16 mouse cellular contexts compared by ENCODE assay signal in the genomic region with DNA sequence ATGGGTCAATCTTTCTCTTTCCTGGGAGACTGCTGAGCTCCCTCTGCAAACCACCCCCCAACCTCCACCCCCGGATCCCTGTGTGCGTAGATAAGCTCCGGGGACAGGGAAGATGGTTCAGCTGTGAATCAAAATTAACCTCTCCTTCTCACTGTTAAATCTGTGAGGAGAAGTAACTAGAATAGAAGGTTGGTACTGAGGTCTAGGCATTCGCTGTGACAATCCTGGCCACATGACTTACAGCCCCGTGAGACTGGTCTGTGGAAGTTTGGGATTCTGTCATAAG. TPM values are rescaled to one million over a fixed set of nuclear protein-coding genes. Genes with fewer than 3 reads are reported as not detected.
DNase-seq lines count a peak whose midpoint lies in the region; ATAC-seq and TF ChIP-seq lines count a peak whose summit lies in the region.
"Had no signal": no experiment of that assay in that cellular context is flagged by ENCODE, and none has a peak within 500 bp of the region (broad histone marks: within the 10 kb centered on the region; RNA-seq: fewer than 3 reads in every experiment).

No protein-coding gene starts in this region.

- H3K4me2 ChIP-seq in liver, postnatal 0 days (ENCODE audit: low read depth, low read length) = no peak overlapping the region
- H3K4me2 ChIP-seq in forebrain, postnatal 0 days (ENCODE audit: low read depth) = no peak overlapping the region
- H3K4me2 ChIP-seq: embryonic facial prominence, embryonic 12.5 days; forebrain, embryonic 15.5 days; heart, embryonic 12.5 days; hindbrain, embryonic 14.5 days; intestine, embryonic 15.5 days had no signal

- no peak for ATAC-seq in liver, postnatal 0 days
- ATAC-seq in forebrain, postnatal 0 days = no peak
- ATAC-seq: forebrain, embryonic 15.5 days; intestine, embryonic 15.5 days had no signal

- H3K27ac ChIP-seq in liver, adult 2 months (replicated peaks; ENCODE audit: insufficient read depth, low read depth, low read length) = peak overlapping the region; percentile 67
- H3K27ac ChIP-seq in liver, postnatal 0 days (ENCODE audit: low read depth) = no peak overlapping the region
- no peak overlapping the region for H3K27ac ChIP-seq in forebrain, postnatal 0 days (ENCODE audit: low read depth, low read length)
- H3K27ac ChIP-seq: embryonic facial prominence, embryonic 12.5 days; forebrain, embryonic 15.5 days; hindbrain, embryonic 10.5 days; hindbrain, embryonic 14.5 days; intestine, embryonic 15.5 days had no signal

- H3K27me3 ChIP-seq in liver, adult 2 months (ENCODE audit: control insufficient read depth, insufficient read depth, low read length) = no peaks in the 10 kb centered on the region
- H3K27me3 ChIP-seq in liver, postnatal 0 days (ENCODE audit: insufficient read depth, low read length) = no peaks in the 10 kb centered on the region
- no peaks in the 10 kb centered on the region for H3K27me3 ChIP-seq in forebrain, postnatal 0 days (ENCODE audit: insufficient read depth, low read length)
- H3K27me3 ChIP-seq: embryonic facial prominence, embryonic 12.5 days; forebrain, embryonic 15.5 days; heart, embryonic 12.5 days; intestine, embryonic 15.5 days had no signal

- H3K9me3 ChIP-seq in liver, postnatal 0 days (ENCODE audit: low read length) = no peaks in the 10 kb centered on the region
- H3K9me3 ChIP-seq in forebrain, postnatal 0 days (ENCODE audit: low read length) = no peaks in the 10 kb centered on the region
- H3K9me3 ChIP-seq: embryonic facial prominence, embryonic 12.5 days; forebrain, embryonic 15.5 days; heart, embryonic 12.5 days; hindbrain, embryonic 10.5 days; intestine, embryonic 15.5 days had no signal

- no peak overlapping the region for H3K4me3 ChIP-seq in liver, adult 2 months (ENCODE audit: insufficient read depth, low read depth, low read length)
- no peak overlapping the region for H3K4me3 ChIP-seq in liver, postnatal 0 days (ENCODE audit: low read depth, low read length)
- H3K4me3 ChIP-seq in forebrain, postnatal 0 days (ENCODE audit: low read depth, low read length) = no peak overlapping the region
- H3K4me3 ChIP-seq: embryonic facial prominence, embryonic 12.5 days; forebrain, embryonic 15.5 days; heart, embryonic 12.5 days; hindbrain, embryonic 10.5 days; intestine, embryonic 15.5 days had no signal

- H3K79me2 ChIP-seq in liver, adult 2 months (ENCODE audit: control insufficient read depth, insufficient read depth, low read length) = no peaks in the 10 kb centered on the region

- peak; percentile 42 to 52 for DNase-seq in adrenal gland, postnatal 36 days
- no peak for DNase-seq in adrenal gland, adult 8-10 months
- no peak for DNase-seq in liver, adult 2 months (ENCODE audit: extremely low read depth, low read depth, low spot score)
- no peak for DNase-seq in liver, postnatal 0 days
- DNase-seq in brain, adult 2 months (ENCODE audit: low read depth, low spot score) = peak; percentile 50
- DNase-seq in forebrain, postnatal 0 days = no peak
- DNase-seq: cerebellum, adult 11-12 months; cerebellum, adult 9-10 months; cerebellum, postnatal 25 days; kidney, adult 18-20 months had no signal

- H3K4me1 ChIP-seq in liver, adult 2 months (ENCODE audit: control insufficient read depth, insufficient read depth, low read length) = peaks cover 34% of the 10 kb centered on the region
- H3K4me1 ChIP-seq in liver, postnatal 0 days (ENCODE audit: insufficient read depth) = peaks cover 4% of the 10 kb centered on the region; the same call in 1 of the 2 replicates
- no peaks in the 10 kb centered on the region for H3K4me1 ChIP-seq in forebrain, postnatal 0 days (ENCODE audit: insufficient read depth)
- H3K4me1 ChIP-seq: embryonic facial prominence, embryonic 12.5 days; forebrain, embryonic 15.5 days; hindbrain, embryonic 10.5 days; intestine, embryonic 15.5 days had no signal

- H3K36me3 ChIP-seq in liver, adult 2 months (ENCODE audit: control insufficient read depth, insufficient read depth, low read length) = no peaks in the 10 kb centered on the region
- H3K36me3 ChIP-seq in liver, postnatal 0 days (replicated peaks; ENCODE audit: insufficient read depth, low read length) = no peaks in the 10 kb centered on the region
- no peaks in the 10 kb centered on the region for H3K36me3 ChIP-seq in forebrain, postnatal 0 days (ENCODE audit: insufficient read depth)
- H3K36me3 ChIP-seq: embryonic facial prominence, embryonic 12.5 days; forebrain, embryonic 15.5 days; heart, embryonic 12.5 days; hindbrain, embryonic 10.5 days; intestine, embryonic 15.5 days had no signal

- no peak overlapping the region for H3K9ac ChIP-seq in liver, adult 2 months (ENCODE audit: low read depth, low read length)
- H3K9ac ChIP-seq in liver, postnatal 0 days (replicated peaks) = no peak overlapping the region
- no peak overlapping the region for H3K9ac ChIP-seq in forebrain, postnatal 0 days
- H3K9ac ChIP-seq: embryonic facial prominence, embryonic 12.5 days; forebrain, embryonic 15.5 days; heart, embryonic 12.5 days; hindbrain, embryonic 14.5 days; intestine, embryonic 15.5 days had no signal

- no peak for TF ChIP-seq POLR2A in liver, adult 2 months (IDR thresholded peaks at IDR 0.05; ENCODE audit: extremely low read depth, insufficient read depth, low read length)

- TF ChIP-seq EP300 in liver, postnatal 0 days (IDR thresholded peaks at IDR 0.05; ENCODE audit: low read depth) = no peak

- WGBS in liver, adult 2 months = 11% methylated on average over 5 of the region's 5 CpGs
- 42% methylated on average over 5 of the region's 5 CpGs for WGBS in liver, postnatal 0 days (ENCODE audit: insufficient replicate concordance)
- 90% methylated on average over 5 of the region's 5 CpGs for WGBS in forebrain, postnatal 0 days

- no peak for TF ChIP-seq CTCF in liver, adult 2 months (IDR thresholded peaks at IDR 0.05; ENCODE audit: low read depth, low read length)
- no peak for TF ChIP-seq CTCF in liver, postnatal 0 days (IDR thresholded peaks at IDR 0.05; ENCODE audit: low read depth)
- TF ChIP-seq CTCF in forebrain, postnatal 0 days (IDR thresholded peaks at IDR 0.05; ENCODE audit: low read depth) = no peak

RNA-seq across cellular contexts. Expression of gene Caprin1, which starts 53.0 kb away (rescaled TPM):
- total RNA-seq in adrenal gland, postnatal 36 days (2021) = 100 to 1,000 TPM; 433 to 467 TPM
- 100 to 1,000 TPM; 345 to 413 (median 410) TPM for total RNA-seq in adrenal gland, adult 8-10 months (2022)
- total RNA-seq in liver, adult 2 months (2014; rRNA removed) = 170 and 201 TPM in 2 replicates
- polyA plus RNA-seq in liver, adult 2 months (2012; rRNA removed) = 90.7 and 97.3 TPM in 2 replicates
- polyA plus RNA-seq in liver, postnatal 0 days (2015; fragmentation: Nextera tagmentation; extraction: Ambion mirVana) = 61.9 and 69.2 TPM in 2 replicates
- 342 and 369 TPM in 2 replicates for total RNA-seq in forebrain, postnatal 0 days (2014; rRNA removed)
- 233 and 253 TPM in 2 replicates for polyA plus RNA-seq in forebrain, postnatal 0 days (2015; fragmentation: Nextera tagmentation; extraction: Ambion mirVana)

Comparison
In these comparisons a context has a peak if more than half of its experiments do, and no peak if none do; other contexts are left out.
1. DNase-seq: peak in adrenal gland, postnatal 36 days (2 of 2) and brain, adult 2 months (single experiment); none in adrenal gland, adult 8-10 months (single experiment), liver, adult 2 months (single experiment), liver, postnatal 0 days (single experiment) and forebrain, postnatal 0 days (single experiment).